Mouse (Mus musculus) midbrain, embryonic 11.5 days (tissue): ENCODE measurements at regions not wholly inside any gene's neighbourhood (a gene's known extent, or its start where the extent isn't known, plus 50 kb on each side); places are given as distances from the start of the nearest gene placed in this dataset.

ENCODE experiments used
- ATAC-seq: fragments of 200-750 bp; cut with Nextera tagmentation; 2 replicates; pipeline ENCODE4 v1.8.0; 2017; ENCODE audit warnings: moderate TSS enrichment, moderate library complexity; ENCODE audit not compliant: low FRiP score
- DNase-seq: peaks from one replicate; pipeline ENCODE4 v3.0.0; 2015; ENCODE audit warnings: low spot score; ENCODE audit errors: missing footprints
- H3K27ac ChIP-seq: fragments of 300-500 bp; sonication (generic); 2 replicates; pipeline ENCODE4 v1.5.1; 2014; ENCODE audit warnings: low read depth, low read length
- H3K27me3 ChIP-seq: fragments of 300-500 bp; sonication (generic); 2 replicates; pipeline ENCODE4 v1.6.1; 2014; ENCODE audit warnings: mild to moderate bottlenecking, low read length, moderate library complexity, mixed read lengths; ENCODE audit not compliant: control insufficient read depth, insufficient read depth
- H3K36me3 ChIP-seq: fragments of 300-500 bp; sonication (generic); 2 replicates; pipeline ENCODE4 v1.6.1; 2014; ENCODE audit warnings: mild to moderate bottlenecking, low read length, moderate library complexity, mixed read lengths; ENCODE audit not compliant: control insufficient read depth, insufficient read depth
- H3K4me1 ChIP-seq: fragments of 300-500 bp; sonication (generic); 2 replicates; pipeline ENCODE4 v1.6.1; 2014; ENCODE audit warnings: low read length; ENCODE audit not compliant: control insufficient read depth, insufficient read depth
- H3K4me2 ChIP-seq: fragments of 300-500 bp; sonication (generic); 2 replicates; pipeline ENCODE4 v1.6.1; 2014; ENCODE audit warnings: mild to moderate bottlenecking, moderate library complexity
- H3K4me3 ChIP-seq: fragments of 300-500 bp; sonication (generic); 2 replicates; pipeline ENCODE4 v1.5.1; 2014; ENCODE audit warnings: low read depth, low read length
- H3K9ac ChIP-seq: fragments of 300-500 bp; sonication (generic); 2 replicates; pipeline ENCODE4 v1.6.1; 2014; ENCODE audit warnings: low read length
- H3K9me3 ChIP-seq: fragments of 300-500 bp; sonication (generic); 2 replicates; pipeline ENCODE4 v1.6.1; 2016; ENCODE audit warnings: low read length; ENCODE audit not compliant: control insufficient read depth
- WGBS: fragments of 180-500 bp; shearing (Covaris S2); extraction: QIAGEN DNeasy Blood & Tissue Kit; methylation state at CpG from one replicate; pipeline ENCODE4 v1.1.7; 2014; 5-methylcytosine and 5-hydroxymethylcytosine counted together

- Histone ChIP-seq H3K9ac (no peak overlapping the region), H3K27me3 (no peaks in the 10 kb centered on the region), H3K9me3 (no peaks in the 10 kb centered on the region), H3K27ac (no peak overlapping the region), H3K4me2 (no peak overlapping the region), H3K4me1 (no peaks in the 10 kb centered on the region; the same call in 1 of the 2 replicates), H3K4me3 (no peak overlapping the region), H3K36me3 (no peaks in the 10 kb centered on the region)
- ATAC-seq, result no peak
- DNase-seq, result no peak
- WGBS, result 71% methylated on average over 12 of the region's 12 CpGs
These were observed 53.2 kb upstream of the Acbd6 start for GRCm38 (mm10) chr1:155504581-155505328.

GRCm38 (mm10) chr1:155505361-155506077 lies 52.4 kb upstream of the Acbd6 start:
- DNase-seq, result no peak
- H3K27ac ChIP-seq, result no peak overlapping the region
- no peak overlapping the region for H3K9ac ChIP-seq
- no peak for ATAC-seq
- H3K36me3 ChIP-seq, result no peaks in the 10 kb centered on the region
- no peak overlapping the region for H3K4me3 ChIP-seq
- 87% methylated on average over 6 of the region's 6 CpGs for WGBS
- H3K4me2 ChIP-seq, result no peak overlapping the region
- H3K27me3 ChIP-seq, result no peaks in the 10 kb centered on the region
- H3K9me3 ChIP-seq, result no peaks in the 10 kb centered on the region
- H3K4me1 ChIP-seq, result no peaks in the 10 kb centered on the region; the same call in 1 of the 2 replicates
